Mouse (Mus musculus) hindbrain, postnatal 0 days (tissue): ENCODE measurements around the gene Aldh1l1. TPM values are rescaled to one million over a fixed set of nuclear protein-coding genes. Genes with fewer than 3 reads are reported as not detected.

ENCODE experiments used
- ATAC-seq: fragments of 200-750 bp; cut with Nextera tagmentation; 2 replicates; pipeline ENCODE4 v1.8.0; 2017; ENCODE audit warnings: mild to moderate bottlenecking, moderate TSS enrichment, moderate library complexity
- DNase-seq: peaks from one replicate; pipeline ENCODE4 v3.0.0-alpha.2; 2015; ENCODE audit warnings: low spot score
- H3K27ac ChIP-seq: fragments of 300-500 bp; sonication (generic); 2 replicates; pipeline ENCODE4 v1.5.1; 2014; ENCODE audit warnings: mild to moderate bottlenecking
- H3K27me3 ChIP-seq: fragments of 300-500 bp; sonication (generic); 2 replicates; pipeline ENCODE4 v1.6.1; 2014; ENCODE audit warnings: low read length, mixed read lengths; ENCODE audit not compliant: insufficient read depth
- H3K36me3 ChIP-seq: fragments of 300-500 bp; sonication (generic); 2 replicates; pipeline ENCODE4 v1.6.1; 2014; ENCODE audit warnings: low read length, mixed read lengths; ENCODE audit not compliant: insufficient read depth
- H3K4me1 ChIP-seq: fragments of 300-500 bp; sonication (generic); 2 replicates; pipeline ENCODE4 v1.6.1; 2014; ENCODE audit warnings: antibody characterized with exemption, low read length, mixed read lengths; ENCODE audit not compliant: insufficient read depth
- H3K4me2 ChIP-seq: fragments of 300-500 bp; sonication (generic); 2 replicates; pipeline ENCODE4 v1.6.1; 2014; ENCODE audit warnings: low read depth, mild to moderate bottlenecking, low read length, moderate library complexity, mixed read lengths
- H3K4me3 ChIP-seq: fragments of 300-500 bp; sonication (generic); 2 replicates; pipeline ENCODE4 v1.5.1; 2014; ENCODE audit warnings: low read length
- H3K9ac ChIP-seq: fragments of 300-500 bp; sonication (generic); replicated peaks from 2 replicates; pipeline ENCODE4 v1.6.1; 2014; ENCODE audit warnings: mild to moderate bottlenecking, low read length, moderate library complexity, mixed read lengths
- H3K9me3 ChIP-seq: fragments of 300-500 bp; sonication (generic); 2 replicates; pipeline ENCODE4 v1.6.1; 2016; ENCODE audit warnings: low read length, mixed read lengths
- CTCF ChIP-seq: IDR thresholded peaks from 2 replicates; pipeline ENCODE4 v1.5.1; 2016; ENCODE audit warnings: antibody characterized with exemption, control low read depth, low read depth
- WGBS: fragments of 180-500 bp; shearing (Covaris S2); extraction: QIAGEN DNeasy Blood & Tissue Kit; methylation state at CpG from one replicate; pipeline ENCODE4 v1.1.7; 2014; 5-methylcytosine and 5-hydroxymethylcytosine counted together
- polyA plus RNA-seq: library from polyadenylated mRNA; unstranded; fragments of >200 nt; fragmentation: Nextera tagmentation; extraction: Ambion mirVana; gene quantifications from 2 replicates; pipeline ENCODE4 v1.2.1, GENCODE M21; 2015
- total RNA-seq: library from RNA; depleted of rRNA; stranded (reverse); fragments of >200 nt; gene quantifications from 2 replicates; pipeline ENCODE4 v1.2.3, GENCODE M21; 2014

The Aldh1l1 gene
- total and polyA plus RNA-seq, 2 experiments from 2014 or later: 131 to 168 TPM

DNA sequence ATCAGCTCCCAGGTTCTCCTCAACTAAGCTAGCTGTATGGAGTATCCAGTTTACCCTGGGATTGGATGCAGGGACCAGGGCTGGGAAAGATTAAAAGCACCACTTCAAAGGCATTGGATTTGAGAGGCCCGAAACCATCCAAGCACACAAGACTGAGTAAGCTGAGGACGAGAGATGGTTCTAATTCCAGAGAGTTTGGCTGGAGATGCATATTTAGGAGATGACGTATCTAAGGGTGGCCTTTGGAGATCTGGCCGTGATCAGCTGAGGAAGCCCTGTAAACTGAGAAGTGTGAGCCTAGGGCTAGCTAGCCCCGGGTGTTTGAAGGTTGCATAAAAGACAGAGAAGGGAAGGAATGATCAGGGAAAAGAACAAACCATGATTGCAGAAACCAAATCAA, 101.9 kb downstream of the Aldh1l1 start:
- H3K9ac ChIP-seq: no peak overlapping the region
- H3K27me3 ChIP-seq: no peaks in the 10 kb centered on the region
- ATAC-seq: no peak
- no peak for DNase-seq
- H3K9me3 ChIP-seq: no peaks in the 10 kb centered on the region
- no peak for TF ChIP-seq CTCF
- H3K27ac ChIP-seq: no peak overlapping the region
- H3K4me3 ChIP-seq: no peak overlapping the region
- no peaks in the 10 kb centered on the region for H3K4me1 ChIP-seq
- WGBS: 78% methylated on average over 5 of the region's 5 CpGs
- no peak overlapping the region for H3K4me2 ChIP-seq
- no peaks in the 10 kb centered on the region for H3K36me3 ChIP-seq

DNA sequence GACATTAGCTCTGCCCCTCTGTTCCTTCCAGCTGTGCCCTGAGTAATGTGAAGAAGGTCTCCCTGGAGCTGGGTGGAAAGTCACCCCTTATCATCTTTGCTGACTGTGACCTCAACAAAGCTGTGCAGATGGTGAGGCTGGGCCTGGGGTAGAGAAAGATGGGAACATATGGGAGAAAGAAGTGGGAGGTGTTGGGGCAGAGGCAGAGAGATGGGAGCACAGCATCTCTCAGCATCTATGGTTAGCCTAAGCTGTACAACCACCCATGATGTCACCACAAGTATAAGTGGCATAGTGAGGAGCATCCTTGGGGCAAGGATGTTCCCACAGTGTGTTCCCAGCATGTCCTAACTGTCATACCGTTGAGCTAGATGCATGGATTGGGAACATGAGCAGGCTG, 104.5 kb downstream of the Aldh1l1 start:
- no peaks in the 10 kb centered on the region for H3K9me3 ChIP-seq
- ATAC-seq (no peak), DNase-seq (no peak)
- H3K27ac ChIP-seq: no peak overlapping the region
- H3K4me3 ChIP-seq: no peak overlapping the region
- no peaks in the 10 kb centered on the region for H3K36me3 ChIP-seq
- H3K9ac ChIP-seq: no peak overlapping the region
- H3K27me3 ChIP-seq: no peaks in the 10 kb centered on the region
- H3K4me1 ChIP-seq: no peaks in the 10 kb centered on the region
- no peak for TF ChIP-seq CTCF
- no peak overlapping the region for H3K4me2 ChIP-seq
- 74% methylated on average over 1 of the region's 1 CpGs for WGBS

DNA sequence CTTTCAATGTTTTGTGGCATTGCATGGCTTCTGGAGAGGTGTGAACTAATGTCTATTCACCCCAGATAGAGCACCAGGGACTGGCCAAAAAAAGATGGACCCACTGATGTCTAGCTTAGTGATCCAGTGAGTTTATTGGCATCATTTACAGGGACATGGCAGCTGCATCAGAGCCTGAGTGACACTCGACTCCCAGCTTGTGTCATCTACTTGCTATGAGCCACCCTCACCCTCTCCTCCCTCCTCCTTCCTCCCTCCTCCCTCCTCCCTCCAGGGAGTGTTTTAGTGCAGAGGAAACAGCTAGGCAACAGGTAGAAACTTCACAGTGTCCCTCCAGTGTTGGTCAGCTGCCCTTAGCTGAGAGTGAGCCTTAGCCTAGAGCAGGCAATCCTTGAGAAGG, 108.7 kb downstream of the Aldh1l1 start:
- no peak for TF ChIP-seq CTCF
- Histone ChIP-seq H3K9ac (no peak overlapping the region), H3K27ac (no peak overlapping the region), H3K4me3 (no peak overlapping the region), H3K9me3 (no peaks in the 10 kb centered on the region), H3K36me3 (no peaks in the 10 kb centered on the region), H3K27me3 (no peaks in the 10 kb centered on the region), H3K4me1 (no peaks in the 10 kb centered on the region), H3K4me2 (no peak overlapping the region)
- DNase-seq (no peak), ATAC-seq (no peak)
- 94% methylated on average over 1 of the region's 1 CpGs for WGBS

DNA sequence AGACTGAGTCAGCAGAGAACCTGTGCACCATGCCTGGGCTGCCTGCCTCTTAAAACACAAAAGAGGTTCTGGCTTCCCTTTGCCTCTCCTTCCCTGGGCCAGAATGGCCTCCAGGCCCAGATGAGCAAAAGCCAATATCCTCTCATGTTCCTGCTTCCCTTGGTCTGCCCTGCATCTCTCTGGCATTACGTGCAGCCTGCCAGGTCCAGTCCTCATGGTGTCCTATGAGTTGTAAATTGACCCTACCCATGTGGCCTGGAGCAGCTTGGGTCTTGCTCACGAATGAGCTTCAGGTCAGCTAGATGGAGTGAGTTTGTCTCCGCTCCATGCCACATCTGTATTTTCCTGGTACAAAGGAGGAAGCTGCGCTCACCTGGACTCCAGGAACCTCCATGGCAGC, 110.8 kb downstream of the Aldh1l1 start:
- Histone ChIP-seq H3K4me1 (no peaks in the 10 kb centered on the region), H3K4me2 (no peak overlapping the region), H3K27me3 (no peaks in the 10 kb centered on the region), H3K4me3 (no peak overlapping the region), H3K27ac (no peak overlapping the region; the same call in 1 of the 2 replicates), H3K36me3 (no peaks in the 10 kb centered on the region), H3K9ac (no peak overlapping the region), H3K9me3 (no peaks in the 10 kb centered on the region)
- no peak for TF ChIP-seq CTCF
- DNase-seq: no peak
- 91% methylated on average over 4 of the region's 4 CpGs for WGBS
- ATAC-seq: no peak

DNA sequence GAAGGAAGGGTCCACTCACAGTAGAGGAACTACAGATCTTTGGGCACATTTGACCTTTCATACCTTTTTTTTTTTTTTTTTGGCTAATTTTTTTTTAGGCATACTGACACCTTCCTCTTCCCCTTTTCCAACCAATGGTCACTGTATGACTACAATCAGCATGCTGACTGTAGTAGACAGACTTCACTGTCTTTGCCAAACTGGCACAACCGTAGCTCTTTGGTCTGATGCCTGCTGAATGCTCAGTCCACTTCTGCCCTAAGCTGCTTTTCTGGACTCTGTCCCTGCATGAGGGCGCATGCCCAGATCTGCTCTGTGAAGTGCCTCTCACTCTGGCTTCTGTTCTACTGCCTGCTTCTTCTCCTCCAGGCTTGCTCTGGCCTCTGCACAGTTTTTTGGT, 111.4 kb downstream of the Aldh1l1 start:
- Histone ChIP-seq H3K36me3 (no peaks in the 10 kb centered on the region), H3K27ac (no peak overlapping the region; the same call in 1 of the 2 replicates), H3K4me3 (no peak overlapping the region), H3K4me2 (no peak overlapping the region), H3K4me1 (no peaks in the 10 kb centered on the region), H3K9me3 (no peaks in the 10 kb centered on the region), H3K27me3 (no peaks in the 10 kb centered on the region), H3K9ac (no peak overlapping the region)
- no peak for TF ChIP-seq CTCF
- WGBS: 41% methylated on average over 2 of the region's 2 CpGs
- DNase-seq (peak; percentile 81), ATAC-seq (peak; percentile 69; the same call in 1 of the 2 replicates)

DNA sequence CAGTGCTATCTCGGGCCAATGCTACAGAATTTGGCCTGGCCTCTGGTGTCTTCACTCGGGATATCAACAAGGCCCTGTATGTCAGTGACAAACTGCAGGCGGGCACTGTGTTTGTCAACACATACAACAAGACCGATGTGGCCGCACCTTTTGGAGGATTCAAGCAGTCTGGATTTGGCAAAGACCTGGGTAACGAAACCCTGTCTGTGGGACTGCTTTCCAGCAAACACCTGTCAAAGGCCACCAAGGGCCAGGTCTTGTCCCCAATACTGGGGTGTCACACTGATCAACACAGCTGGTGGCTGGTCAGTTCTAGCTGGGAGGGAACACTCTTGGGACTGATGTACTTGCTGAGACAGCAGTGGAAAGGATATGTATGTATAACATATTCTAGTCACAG, 112.0 kb downstream of the Aldh1l1 start:
- ATAC-seq: no peak
- no peaks in the 10 kb centered on the region for H3K27me3 ChIP-seq

DNA sequence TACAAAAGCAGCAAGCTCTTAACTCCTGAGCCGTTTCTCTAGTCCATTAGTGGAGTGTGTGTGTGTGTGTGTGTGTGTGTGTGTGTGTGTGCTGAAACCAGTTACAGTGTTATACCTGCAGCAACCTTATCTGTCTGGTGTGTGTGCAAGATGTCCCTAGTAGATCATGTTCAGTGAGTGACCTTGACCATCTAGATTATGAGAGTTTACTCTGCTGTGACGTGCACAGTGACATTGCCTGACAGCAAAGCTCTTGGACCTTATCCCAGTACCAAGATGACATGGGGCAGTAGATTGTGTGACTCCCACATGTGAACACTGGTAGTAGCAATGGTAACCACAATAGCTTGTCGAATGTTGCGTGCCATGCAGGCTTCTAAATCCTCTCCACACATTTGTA, 114.1 kb downstream of the Aldh1l1 start:
- no peak overlapping the region for H3K4me3 ChIP-seq
- H3K4me2 ChIP-seq: no peak overlapping the region
- H3K27me3 ChIP-seq: no peaks in the 10 kb centered on the region
- no peak for TF ChIP-seq CTCF
- 77% methylated on average over 4 of the region's 4 CpGs for WGBS
- no peak for DNase-seq
- H3K9me3 ChIP-seq: no peaks in the 10 kb centered on the region
- H3K27ac ChIP-seq: no peak overlapping the region
- H3K4me1 ChIP-seq: peaks cover 5% of the 10 kb centered on the region; the same call in 1 of the 2 replicates
- no peak overlapping the region for H3K9ac ChIP-seq
- no peak for ATAC-seq
- no peaks in the 10 kb centered on the region for H3K36me3 ChIP-seq

More for the DNA sequence above, 112.0 kb downstream of the Aldh1l1 start:
- Histone ChIP-seq H3K27ac (no peak overlapping the region), H3K9ac (no peak overlapping the region), H3K36me3 (no peaks in the 10 kb centered on the region), H3K4me3 (no peak overlapping the region), H3K9me3 (no peaks in the 10 kb centered on the region), H3K4me1 (no peaks in the 10 kb centered on the region), H3K4me2 (no peak overlapping the region)
- 89% methylated on average over 6 of the region's 6 CpGs for WGBS
- no peak for DNase-seq
- no peak for TF ChIP-seq CTCF
